Mouse (Mus musculus) forebrain, embryonic 15.5 days (tissue): ENCODE measurements around the gene Ptpn14. TPM values are rescaled to one million over a fixed set of nuclear protein-coding genes. Genes with fewer than 3 reads are reported as not detected.
A peak's percentile ranks its signal among the peaks of the same experiment; 100 is the strongest.

ENCODE experiments used
- ATAC-seq: fragments of 200-750 bp; cut with Nextera tagmentation; replicated peaks from 2 replicates; pipeline ENCODE4 v1.8.0; 2017; ENCODE audit warnings: mild to moderate bottlenecking, moderate TSS enrichment, moderate library complexity
- H3K27ac ChIP-seq: fragments of 300-500 bp; sonication (generic); replicated peaks from 2 replicates; pipeline ENCODE4 v1.5.1; 2015; ENCODE audit warnings: mild to moderate bottlenecking, inconsistent platforms
- H3K27me3 ChIP-seq: fragments of 300-500 bp; sonication (generic); 2 replicates; pipeline ENCODE4 v1.6.1; 2015; ENCODE audit warnings: inconsistent platforms
- H3K36me3 ChIP-seq: fragments of 300-500 bp; sonication (generic); 2 replicates; pipeline ENCODE4 v1.6.1; 2015; ENCODE audit warnings: mild to moderate bottlenecking, inconsistent platforms
- H3K4me1 ChIP-seq: fragments of 300-500 bp; sonication (generic); 2 replicates; pipeline ENCODE4 v1.6.1; 2015; ENCODE audit warnings: inconsistent platforms
- H3K4me2 ChIP-seq: fragments of 300-500 bp; sonication (generic); replicated peaks from 2 replicates; pipeline ENCODE4 v1.6.1; 2015; ENCODE audit warnings: mild to moderate bottlenecking, inconsistent platforms
- H3K4me3 ChIP-seq: fragments of 300-500 bp; sonication (generic); 2 replicates; pipeline ENCODE4 v1.5.1; 2015; ENCODE audit warnings: mild to moderate bottlenecking, inconsistent platforms
- H3K9ac ChIP-seq: fragments of 300-500 bp; sonication (generic); replicated peaks from 2 replicates; pipeline ENCODE4 v1.6.1; 2015; ENCODE audit warnings: mild to moderate bottlenecking, inconsistent platforms
- H3K9me3 ChIP-seq: fragments of 300-500 bp; sonication (generic); 2 replicates; pipeline ENCODE4 v1.6.1; 2016; ENCODE audit warnings: inconsistent platforms
- WGBS: fragments of 180-500 bp; shearing (Covaris S2); methylation state at CpG from one replicate; pipeline ENCODE4 v1.1.7; 2015; ENCODE audit warnings: mixed read lengths; 5-methylcytosine and 5-hydroxymethylcytosine counted together
- polyA plus RNA-seq: library from polyadenylated mRNA; unstranded; fragments of >200 nt; fragmentation: Nextera tagmentation; extraction: Ambion mirVana; gene quantifications from 2 replicates; pipeline ENCODE4 v1.2.1, GENCODE M21; 2015

Gene Ptpn14
- polyA plus RNA-seq, 1 experiment from 2014 or later, result 0.64 TPM

DNA sequence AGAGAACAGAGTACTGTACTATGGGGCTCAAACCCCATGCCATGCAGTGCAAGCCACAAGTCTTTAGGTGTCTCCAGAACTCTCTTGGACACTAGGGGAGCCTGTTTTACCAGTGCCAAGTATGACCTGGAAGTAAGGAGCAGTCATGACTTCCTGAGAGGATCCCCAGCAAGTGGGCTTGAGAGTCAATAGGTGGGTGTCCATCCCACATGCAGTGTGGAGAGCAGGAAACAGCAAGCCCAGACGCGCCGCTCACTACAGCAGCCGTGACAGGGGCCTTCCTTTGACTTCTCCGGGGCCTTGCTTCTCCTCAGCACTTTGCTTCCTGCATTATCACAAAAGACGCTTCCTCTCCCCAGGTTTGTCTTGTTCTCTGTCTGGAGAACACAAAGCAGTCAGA lies 27.9 kb upstream of the Ptpn14 start:
- H3K36me3 ChIP-seq, result no peaks in the 10 kb centered on the region
- H3K4me2 ChIP-seq, result no peak overlapping the region
- ATAC-seq, result no peak
- H3K4me1 ChIP-seq, result no peaks in the 10 kb centered on the region
- H3K4me3 ChIP-seq, result no peak overlapping the region
- no peak overlapping the region for H3K9ac ChIP-seq
- WGBS, result 87% methylated on average over 6 of the region's 6 CpGs
- H3K27ac ChIP-seq, result no peak overlapping the region
- H3K27me3 ChIP-seq, result peaks cover 5% of the 10 kb centered on the region; the same call in 1 of the 2 replicates
- H3K9me3 ChIP-seq, result no peaks in the 10 kb centered on the region

DNA sequence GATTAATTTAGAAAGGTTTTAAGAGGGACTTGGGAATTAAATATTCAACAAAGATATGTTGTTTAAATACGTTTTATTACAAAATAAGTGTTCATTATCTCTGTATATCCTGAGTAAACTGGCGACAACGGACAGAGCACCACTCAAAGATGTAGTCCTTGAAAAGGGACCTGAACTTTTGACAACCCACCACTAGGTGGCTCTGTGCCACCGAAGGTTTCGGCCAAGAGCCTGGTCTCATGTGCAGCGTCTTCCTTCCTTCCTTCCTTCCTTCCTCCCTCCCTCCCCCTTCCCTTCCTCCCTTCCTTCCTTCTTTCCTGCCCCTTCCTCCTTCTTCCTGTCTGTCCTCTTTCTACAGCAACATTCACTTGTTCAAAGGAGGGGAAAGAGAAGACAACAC lies 27.1 kb upstream of the Ptpn14 start:
- Histone ChIP-seq H3K9me3 (no peaks in the 10 kb centered on the region), H3K4me1 (no peaks in the 10 kb centered on the region), H3K27ac (no peak overlapping the region), H3K4me2 (no peak overlapping the region), H3K36me3 (no peaks in the 10 kb centered on the region), H3K4me3 (no peak overlapping the region), H3K9ac (no peak overlapping the region), H3K27me3 (peaks cover 5% of the 10 kb centered on the region; the same call in 1 of the 2 replicates)
- ATAC-seq, result peak; percentile 55
- under 1% methylated on average over 6 of the region's 6 CpGs for WGBS

DNA sequence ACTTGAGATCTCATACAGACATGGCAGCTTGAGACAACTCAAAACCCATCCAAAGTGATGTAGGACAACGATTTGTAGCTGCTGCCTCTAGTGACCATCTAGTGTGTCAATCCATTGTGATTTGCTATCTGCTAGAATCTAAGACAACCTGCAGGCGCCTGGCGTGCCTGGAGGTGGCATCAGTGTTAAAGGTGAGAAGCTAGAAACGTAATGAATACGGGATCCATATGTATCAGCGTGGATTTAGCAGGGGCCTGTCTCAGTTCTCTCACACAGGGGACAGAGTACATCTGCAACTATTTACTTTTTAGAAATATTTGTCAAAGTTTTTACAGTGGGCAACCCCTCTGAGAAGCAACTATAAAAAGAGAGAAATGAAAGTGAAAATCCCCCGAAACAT lies 24.9 kb upstream of the Ptpn14 start:
- Histone ChIP-seq H3K27ac (no peak overlapping the region), H3K4me1 (no peaks in the 10 kb centered on the region), H3K9ac (no peak overlapping the region), H3K27me3 (peaks cover 5% of the 10 kb centered on the region; the same call in 1 of the 2 replicates), H3K4me2 (no peak overlapping the region), H3K9me3 (no peaks in the 10 kb centered on the region), H3K4me3 (no peak overlapping the region), H3K36me3 (no peaks in the 10 kb centered on the region)
- ATAC-seq, result no peak
- WGBS, result 50% methylated on average over 7 of the region's 7 CpGs

DNA sequence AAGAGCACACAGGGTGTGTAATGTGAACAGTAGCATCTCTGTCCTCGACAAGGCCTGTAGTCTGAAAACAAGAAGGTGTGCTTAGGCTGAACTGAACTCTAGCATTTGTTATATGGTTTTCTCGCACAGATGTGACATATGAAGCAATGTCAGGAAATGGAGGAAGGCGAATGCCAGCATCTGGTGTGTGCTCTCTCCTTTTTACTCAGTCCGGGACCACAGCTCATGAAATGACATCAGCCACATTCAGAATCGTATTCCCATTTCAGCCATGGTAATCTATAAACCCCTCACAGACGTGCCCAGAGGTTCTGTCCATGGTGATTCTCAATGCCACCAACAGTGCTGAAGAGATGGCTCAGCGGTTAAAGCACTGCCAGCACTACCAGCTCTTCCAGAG lies 24.5 kb upstream of the Ptpn14 start:
- no peaks in the 10 kb centered on the region for H3K36me3 ChIP-seq
- H3K4me2 ChIP-seq, result no peak overlapping the region
- H3K9me3 ChIP-seq, result no peaks in the 10 kb centered on the region
- H3K27ac ChIP-seq, result no peak overlapping the region
- WGBS, result 78% methylated on average over 7 of the region's 7 CpGs
- no peaks in the 10 kb centered on the region for H3K4me1 ChIP-seq
- no peak overlapping the region for H3K9ac ChIP-seq
- ATAC-seq, result no peak
- H3K27me3 ChIP-seq, result peaks cover 5% of the 10 kb centered on the region; the same call in 1 of the 2 replicates
- no peak overlapping the region for H3K4me3 ChIP-seq

DNA sequence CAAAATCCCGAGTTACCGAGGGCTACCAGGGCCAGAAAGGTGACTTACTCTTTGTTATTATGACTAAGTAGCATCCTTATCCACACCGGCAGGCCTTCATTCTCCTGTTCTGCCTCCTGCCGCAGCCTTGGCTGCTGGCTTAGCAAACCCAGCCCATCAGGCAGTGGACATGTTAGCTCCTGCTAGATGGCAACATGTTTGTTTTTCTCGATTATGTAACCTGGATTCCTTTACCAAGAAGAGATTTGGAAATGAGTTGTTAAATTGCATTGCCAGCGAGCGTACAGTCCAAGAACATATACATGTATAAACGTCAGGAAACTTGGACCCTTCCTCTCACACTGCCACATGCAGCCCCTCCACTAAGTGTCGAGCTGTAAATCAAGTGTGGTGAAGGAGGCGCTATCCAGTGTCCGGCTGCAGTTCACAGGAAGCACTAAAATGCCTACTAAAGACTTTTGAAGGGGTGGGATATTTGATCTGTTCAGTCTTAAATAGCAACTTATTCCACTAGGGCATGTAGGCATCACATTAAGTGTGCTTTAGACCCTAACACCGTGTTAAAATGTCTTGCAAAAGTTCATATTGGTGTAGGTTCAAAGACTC lies 21.9 kb upstream of the Ptpn14 start:
- Histone ChIP-seq H3K9ac (no peak overlapping the region), H3K27ac (no peak overlapping the region), H3K9me3 (no peaks in the 10 kb centered on the region), H3K27me3 (peaks cover 2% of the 10 kb centered on the region; the same call in 1 of the 2 replicates), H3K4me3 (no peak overlapping the region), H3K4me1 (no peaks in the 10 kb centered on the region), H3K4me2 (no peak overlapping the region), H3K36me3 (no peaks in the 10 kb centered on the region)
- 79% methylated on average over 12 of the region's 12 CpGs for WGBS
- ATAC-seq, result no peak

DNA sequence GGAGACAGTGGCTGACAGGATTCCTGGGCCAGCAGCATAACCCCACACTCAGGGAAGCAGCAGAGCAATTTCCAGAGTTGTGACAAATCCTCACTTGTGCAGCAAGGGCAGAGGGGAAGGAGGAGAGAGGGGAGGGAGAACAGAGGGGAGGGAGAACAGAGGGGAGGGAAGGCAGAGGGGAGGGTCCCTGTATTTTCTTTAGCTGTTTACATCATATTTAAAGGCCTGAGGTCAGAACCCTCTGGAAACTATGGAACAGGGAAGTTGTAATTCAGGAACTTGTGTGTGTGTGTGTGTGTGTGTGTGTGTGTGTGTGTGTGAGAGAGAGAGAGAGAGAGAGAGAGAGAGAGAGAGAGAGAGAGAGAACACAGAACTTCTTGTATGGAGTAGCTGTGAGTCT lies 21.1 kb upstream of the Ptpn14 start:
- H3K9ac ChIP-seq, result no peak overlapping the region
- no peak overlapping the region for H3K4me3 ChIP-seq
- H3K4me2 ChIP-seq, result no peak overlapping the region
- no peaks in the 10 kb centered on the region for H3K36me3 ChIP-seq
- no peaks in the 10 kb centered on the region for H3K9me3 ChIP-seq
- H3K27me3 ChIP-seq, result peaks cover 2% of the 10 kb centered on the region; the same call in 1 of the 2 replicates
- no peak for ATAC-seq
- H3K27ac ChIP-seq, result no peak overlapping the region
- H3K4me1 ChIP-seq, result no peaks in the 10 kb centered on the region

DNA sequence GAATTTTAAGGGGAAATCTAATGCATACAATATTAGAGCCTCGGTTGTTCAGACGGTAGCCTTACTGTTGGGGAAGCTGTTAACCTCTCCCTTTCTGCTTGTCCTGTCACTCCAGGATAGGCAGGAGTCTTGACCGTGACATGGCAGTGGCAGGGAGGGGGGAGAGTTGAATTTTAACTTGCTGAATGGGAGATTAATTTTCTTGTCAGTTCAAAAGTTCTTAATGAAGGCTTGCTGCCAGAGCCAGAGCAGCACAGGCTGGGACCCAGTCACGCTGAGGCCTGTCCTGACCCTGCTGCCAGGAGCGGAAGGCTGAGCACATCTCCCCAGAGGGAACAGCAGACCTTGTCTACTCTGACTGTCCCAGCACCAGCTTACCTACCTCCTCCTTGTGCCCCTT lies 20.6 kb upstream of the Ptpn14 start:
- Histone ChIP-seq H3K4me3 (no peak overlapping the region), H3K27ac (no peak overlapping the region), H3K4me1 (no peaks in the 10 kb centered on the region), H3K9me3 (no peaks in the 10 kb centered on the region), H3K36me3 (no peaks in the 10 kb centered on the region), H3K4me2 (no peak overlapping the region), H3K9ac (no peak overlapping the region), H3K27me3 (no peaks in the 10 kb centered on the region)
- no peak for ATAC-seq
- 35% methylated on average over 5 of the region's 5 CpGs for WGBS

DNA sequence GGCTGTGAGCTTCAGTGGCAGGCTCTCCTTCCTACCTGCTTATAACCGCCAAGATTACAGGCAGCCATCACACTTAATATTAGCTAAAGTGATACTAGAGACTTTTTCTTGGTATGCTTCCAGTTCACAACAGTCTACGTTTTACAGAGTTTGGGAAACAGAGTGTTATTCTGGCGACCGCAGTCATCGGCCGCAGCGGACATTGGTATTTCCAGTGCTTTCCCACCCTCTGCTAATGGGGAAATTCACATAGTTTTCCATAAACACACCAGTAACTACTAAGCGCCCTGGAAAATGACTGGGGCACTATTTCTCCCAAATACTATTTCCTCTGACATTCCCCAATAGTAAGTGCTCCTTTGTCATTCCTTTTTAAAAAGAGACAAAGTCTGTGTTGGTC lies 19.1 kb upstream of the Ptpn14 start:
- WGBS, result 78% methylated on average over 8 of the region's 8 CpGs
- no peaks in the 10 kb centered on the region for H3K9me3 ChIP-seq
- H3K36me3 ChIP-seq, result no peaks in the 10 kb centered on the region
- ATAC-seq, result no peak
- H3K4me1 ChIP-seq, result no peaks in the 10 kb centered on the region
- H3K4me3 ChIP-seq, result no peak overlapping the region
- H3K9ac ChIP-seq, result no peak overlapping the region
- no peak overlapping the region for H3K4me2 ChIP-seq
- H3K27ac ChIP-seq, result no peak overlapping the region
- no peaks in the 10 kb centered on the region for H3K27me3 ChIP-seq

DNA sequence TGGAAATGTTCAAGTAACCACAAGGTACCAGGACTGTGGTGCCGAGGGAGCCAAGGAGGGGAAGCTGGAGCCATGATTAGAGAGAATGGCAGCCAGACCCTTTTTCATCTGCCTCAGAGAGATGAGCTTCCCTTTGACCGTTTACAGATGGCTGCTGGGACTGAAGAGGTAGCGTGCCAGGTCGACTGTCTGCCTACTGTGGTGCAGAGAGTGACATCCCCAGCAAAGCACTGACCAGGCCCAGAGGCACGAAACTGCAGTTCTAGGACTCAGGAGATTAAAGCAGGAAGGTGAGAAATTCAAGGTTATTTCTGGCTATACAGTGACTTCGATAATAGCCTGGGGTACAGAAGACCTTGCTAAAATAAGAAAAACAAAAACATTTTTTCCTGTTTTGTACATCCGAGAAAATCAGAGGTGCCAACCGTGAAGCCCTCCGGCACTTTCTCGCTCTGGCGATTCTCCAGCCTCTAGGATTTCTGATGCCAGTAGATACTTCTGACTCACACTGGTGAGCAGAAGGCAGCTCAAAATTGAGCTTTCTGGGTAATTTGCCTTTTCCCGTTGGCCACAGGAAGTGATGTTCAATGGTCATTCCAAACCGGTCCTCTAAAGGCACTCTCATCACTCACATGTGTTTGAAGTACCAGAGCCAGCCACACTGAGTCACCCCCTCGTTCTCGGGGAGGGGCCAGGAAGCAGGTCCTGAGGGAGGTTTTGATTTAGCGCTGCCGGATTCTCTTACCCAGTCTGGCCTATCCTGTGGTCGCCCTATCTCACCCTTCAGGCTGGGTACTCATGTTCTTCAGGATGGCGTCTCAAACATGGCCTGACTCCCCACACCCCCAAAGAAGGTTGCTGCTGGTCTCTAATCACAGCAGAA lies 11.9 kb upstream of the Ptpn14 start:
- Histone ChIP-seq H3K9ac (no peak overlapping the region), H3K4me1 (no peaks in the 10 kb centered on the region), H3K4me2 (no peak overlapping the region), H3K36me3 (no peaks in the 10 kb centered on the region), H3K4me3 (no peak overlapping the region), H3K27me3 (no peaks in the 10 kb centered on the region), H3K27ac (no peak overlapping the region), H3K9me3 (no peaks in the 10 kb centered on the region)
- 70% methylated on average over 19 of the region's 19 CpGs for WGBS
- ATAC-seq, result no peak

DNA sequence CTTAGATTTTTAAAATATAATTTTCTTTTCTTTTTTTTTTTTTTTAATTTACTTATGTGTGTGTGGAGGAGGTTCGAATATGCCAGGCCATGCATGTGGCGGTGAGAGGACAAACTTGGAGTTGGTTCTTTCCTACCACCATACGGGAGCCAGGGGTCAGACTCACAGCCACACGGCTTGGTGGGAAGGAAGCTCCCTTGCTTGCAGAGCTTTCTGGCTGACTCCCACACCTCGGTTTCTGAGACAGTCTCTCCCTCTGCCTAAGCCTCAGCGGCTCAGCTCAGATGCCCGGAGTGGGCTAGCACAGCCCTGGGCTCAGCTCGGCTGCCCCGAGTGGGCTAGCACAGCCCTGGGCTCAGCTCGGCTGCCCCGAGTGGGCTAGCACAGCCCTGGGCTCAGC lies 10.5 kb upstream of the Ptpn14 start:
- Histone ChIP-seq H3K27me3 (no peaks in the 10 kb centered on the region), H3K27ac (no peak overlapping the region), H3K9ac (no peak overlapping the region), H3K9me3 (no peaks in the 10 kb centered on the region), H3K4me1 (no peaks in the 10 kb centered on the region), H3K4me3 (no peak overlapping the region), H3K4me2 (no peak overlapping the region), H3K36me3 (no peaks in the 10 kb centered on the region)
- WGBS, result 91% methylated on average over 11 of the region's 11 CpGs
- no peak for ATAC-seq

DNA sequence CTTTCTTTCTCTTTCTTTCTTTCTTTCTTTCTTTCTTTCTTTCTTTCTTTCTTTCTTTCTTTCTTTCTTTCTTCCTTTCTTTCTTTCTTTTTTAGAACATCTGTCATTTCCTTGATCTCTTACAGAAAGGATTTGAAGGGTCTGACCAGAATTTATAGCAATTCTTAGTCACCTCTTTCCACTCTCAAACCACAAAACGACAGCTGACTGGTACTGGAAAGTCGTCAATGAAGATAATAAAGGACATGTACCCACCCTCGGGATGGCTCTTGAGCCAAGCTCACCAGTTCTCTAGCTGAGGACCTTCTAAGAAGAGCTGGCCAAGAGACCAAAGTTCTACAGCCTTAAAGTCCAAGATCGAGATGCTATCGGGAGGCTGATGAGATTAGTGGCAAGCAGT lies 9.5 kb upstream of the Ptpn14 start:
- Histone ChIP-seq H3K9me3 (no peaks in the 10 kb centered on the region), H3K4me2 (no peak overlapping the region), H3K4me1 (no peaks in the 10 kb centered on the region), H3K4me3 (no peak overlapping the region), H3K36me3 (no peaks in the 10 kb centered on the region), H3K27me3 (no peaks in the 10 kb centered on the region), H3K9ac (no peak overlapping the region), H3K27ac (no peak overlapping the region)
- WGBS, result 79% methylated on average over 5 of the region's 5 CpGs
- no peak for ATAC-seq

DNA sequence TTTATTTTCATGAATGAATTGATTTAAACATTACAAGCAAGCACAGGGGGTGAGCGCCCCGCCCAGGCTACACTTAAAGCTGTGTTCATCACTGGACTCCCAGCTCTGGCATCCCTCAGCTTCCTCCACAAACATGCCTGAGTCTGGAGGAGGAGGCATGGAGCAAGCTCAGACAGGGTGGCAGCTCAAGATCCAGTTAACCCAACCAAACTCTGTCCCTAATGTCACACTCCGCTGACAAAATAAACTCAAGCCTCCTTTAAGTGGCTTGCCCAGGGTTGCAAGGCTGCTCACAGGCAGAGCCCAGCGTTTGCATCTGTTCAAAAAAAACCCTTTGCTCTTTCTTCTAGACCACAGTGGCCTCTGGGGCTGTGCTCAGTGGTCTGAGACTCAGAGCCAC lies 1.9 kb upstream of the Ptpn14 start:
- peaks cover 20% of the 10 kb centered on the region for H3K4me1 ChIP-seq
- no peaks in the 10 kb centered on the region for H3K9me3 ChIP-seq
- no peak overlapping the region for H3K9ac ChIP-seq
- no peak overlapping the region for H3K4me3 ChIP-seq
- H3K27ac ChIP-seq, result no peak overlapping the region
- 64% methylated on average over 4 of the region's 4 CpGs for WGBS
- H3K4me2 ChIP-seq, result no peak overlapping the region
- H3K36me3 ChIP-seq, result no peaks in the 10 kb centered on the region
- ATAC-seq, result no peak
- H3K27me3 ChIP-seq, result peaks cover 49% of the 10 kb centered on the region
